Mouse (Mus musculus) CD4-positive, CD25-positive, alpha-beta regulatory T cell, adult 4 months (primary cell): Measurements from ENCODE around the gene Gm28053. TPM values are rescaled to one million over a fixed set of nuclear protein-coding genes. Genes with fewer than 3 reads are reported as not detected.
A peak's percentile ranks its signal among the peaks of the same experiment; 100 is the strongest.

ENCODE experiments used
- ATAC-seq: one replicate; pipeline ENCODE4 v1.8.0; 2017
- polyA plus RNA-seq, 2 experiments: library from polyadenylated mRNA; unstranded; fragments of 100-300 nt; shearing (Covaris generic); gene quantifications; one replicate each; pipeline ENCODE4 v1.2.1; 2017

Gm28053 gene
- polyA plus RNA-seq, 2 experiments from 2014 or later, result 62.5 to 69.5 TPM

GRCm38 (mm10) chr6:48741711-48742206, 23.4 kb downstream of the Gm28053 start:
- ATAC-seq, result peak; percentile 19

GRCm38 (mm10) chr6:48742422-48743351, 24.3 kb downstream of the Gm28053 start:
- ATAC-seq, result no peak

DNA sequence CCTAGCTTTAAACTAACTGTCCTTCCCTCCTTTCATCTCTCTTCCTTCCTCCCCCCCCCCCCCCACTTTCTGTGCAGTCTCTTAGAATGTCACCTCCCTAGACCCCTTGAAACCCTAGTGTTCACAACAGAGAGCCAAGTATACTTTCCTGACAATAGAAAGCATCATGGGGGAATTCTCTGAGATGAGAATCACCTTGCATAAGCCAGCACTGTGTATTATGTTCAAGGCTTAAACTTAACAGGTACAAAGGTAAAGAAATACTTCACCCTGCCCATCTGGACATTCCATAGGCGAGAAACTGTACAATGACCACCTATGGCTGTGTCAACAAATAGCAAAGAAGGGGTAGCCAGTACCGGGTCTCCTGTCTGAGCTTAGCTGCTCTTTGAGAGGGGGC, 27.1 kb downstream of the Gm28053 start:
- no peak for ATAC-seq

- peak; percentile 60 for ATAC-seq
Observed at GRCm38 (mm10) chr6:48745959-48746889, 27.8 kb downstream of the Gm28053 start, which contains the start of gene Gimap5. Gimap5 (plus strand) TSS chr6:48746197.

DNA sequence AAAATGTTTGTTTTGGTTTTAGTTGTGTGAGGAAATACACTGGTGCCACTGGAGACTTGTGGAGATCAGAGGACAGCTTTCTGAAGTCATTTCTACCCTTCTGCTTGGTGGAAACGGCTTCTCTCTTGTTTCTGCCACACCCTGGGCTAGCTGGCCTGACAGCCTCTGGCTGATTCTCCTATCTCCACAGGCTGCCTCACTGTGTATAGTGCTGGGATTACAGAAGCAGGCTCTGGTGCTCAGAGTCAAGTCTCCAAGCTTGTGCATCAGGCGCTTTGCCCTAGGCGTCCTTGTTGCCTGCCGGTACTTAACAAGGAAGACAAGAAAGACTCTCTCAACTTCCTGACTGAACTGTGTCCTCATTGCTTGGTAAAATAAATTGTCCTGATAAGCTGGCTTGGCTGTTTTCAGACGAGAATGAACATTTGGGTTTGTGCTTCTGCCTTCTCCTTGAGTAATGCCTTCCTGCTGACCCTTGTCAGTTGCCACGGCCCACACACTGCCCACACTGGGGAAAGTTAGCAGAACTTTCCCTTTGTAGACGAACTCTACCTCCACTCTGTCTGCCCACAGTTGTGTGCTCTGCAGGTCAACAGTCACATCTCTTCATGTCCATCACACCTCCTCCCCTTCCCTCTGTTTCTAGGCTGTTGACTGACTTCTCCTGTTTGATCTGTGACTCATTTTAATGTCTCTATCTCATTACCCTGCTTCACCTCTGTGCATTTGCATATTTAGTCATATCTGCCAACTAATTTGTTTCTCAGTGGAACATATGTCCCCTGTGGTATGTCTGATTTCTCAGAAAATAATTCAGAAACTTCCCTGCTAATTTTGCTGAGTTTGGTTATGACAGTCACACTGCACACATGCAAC, 28.9 kb downstream of the Gm28053 start:
- peak; percentile 68 for ATAC-seq

DNA sequence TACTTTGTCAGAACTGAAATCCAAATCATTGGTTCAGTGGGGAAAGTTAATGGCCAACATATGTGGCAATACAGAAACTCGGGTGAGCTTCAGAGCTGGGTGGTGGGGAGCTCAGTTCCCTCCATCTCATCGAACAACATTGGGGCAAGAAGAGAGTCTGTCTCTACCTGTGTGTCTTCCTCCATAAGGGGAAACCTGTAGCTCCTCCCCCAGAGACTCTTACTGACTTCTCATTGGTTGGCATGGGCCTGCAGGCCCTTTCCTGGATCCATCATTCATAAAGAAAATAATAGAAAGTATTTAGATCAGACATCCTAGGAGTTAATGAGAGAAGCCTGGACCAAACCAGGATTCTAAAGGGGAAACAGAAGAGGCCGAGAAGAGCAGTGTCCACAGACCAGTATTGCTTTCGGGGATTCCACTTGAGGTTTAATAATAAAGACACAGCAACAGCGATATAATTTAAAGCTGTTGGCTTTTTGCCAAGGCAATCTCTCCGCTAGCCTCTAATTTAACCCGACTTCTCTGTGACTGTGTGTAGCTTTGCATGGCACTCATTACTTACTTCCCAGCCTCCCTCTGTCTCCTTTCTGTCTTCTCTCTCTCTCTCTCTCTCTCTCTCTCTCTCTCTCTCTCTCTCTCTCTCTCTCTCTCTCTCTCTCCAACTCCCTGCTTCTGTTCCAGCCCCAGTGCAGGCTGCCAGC, 45.3 kb downstream of the Gm28053 start:
- peak; percentile 47 for ATAC-seq

- ATAC-seq, result no peak
Observed at GRCm38 (mm10) chr6:48764496-48764895, 46.1 kb downstream of the Gm28053 start.

DNA sequence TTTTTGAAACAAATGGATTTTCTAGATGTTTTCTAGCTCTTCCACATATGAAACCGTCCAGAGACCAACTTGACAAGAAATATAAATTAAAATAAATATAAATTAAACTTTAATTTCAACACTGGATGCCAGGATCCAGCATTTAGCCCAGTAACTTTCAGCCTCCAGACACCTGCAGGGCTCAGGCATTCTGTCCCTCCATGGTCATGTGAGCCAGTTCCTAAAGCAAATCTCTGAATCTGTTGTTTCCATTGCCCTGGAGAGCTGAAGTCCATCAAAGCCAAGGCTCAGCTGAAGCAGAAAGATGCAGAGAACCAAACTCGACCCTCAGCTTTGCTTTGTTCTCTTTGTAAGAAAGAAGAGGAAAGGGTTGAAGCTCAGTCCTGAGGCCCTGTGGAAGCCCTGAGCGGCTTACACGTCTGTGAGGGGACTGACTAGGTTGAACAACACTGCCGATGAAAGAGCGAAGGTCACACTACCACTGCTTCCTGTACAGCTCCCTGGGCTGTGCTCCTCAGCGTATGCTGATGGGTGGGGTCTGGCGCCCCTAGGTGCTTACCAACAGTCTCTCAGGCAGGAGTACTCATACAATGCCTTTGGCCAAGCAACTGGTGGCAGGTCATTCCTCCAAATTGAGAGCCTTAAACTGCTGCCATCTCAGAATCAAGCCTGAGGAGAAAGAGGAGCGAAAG, 49.9 kb downstream of the Gm28053 start:
- peak; percentile 61 for ATAC-seq

GRCm38 (mm10) chr6:48768933-48769332, 50.5 kb downstream of the Gm28053 start:
- peak; percentile 16 for ATAC-seq

GRCm38 (mm10) chr6:48770696-48771095, 52.3 kb downstream of the Gm28053 start, which contains the start of gene Gimap3:
Gimap3 (minus strand) TSS chr6:48770851.
- peak; percentile 69 for ATAC-seq

DNA sequence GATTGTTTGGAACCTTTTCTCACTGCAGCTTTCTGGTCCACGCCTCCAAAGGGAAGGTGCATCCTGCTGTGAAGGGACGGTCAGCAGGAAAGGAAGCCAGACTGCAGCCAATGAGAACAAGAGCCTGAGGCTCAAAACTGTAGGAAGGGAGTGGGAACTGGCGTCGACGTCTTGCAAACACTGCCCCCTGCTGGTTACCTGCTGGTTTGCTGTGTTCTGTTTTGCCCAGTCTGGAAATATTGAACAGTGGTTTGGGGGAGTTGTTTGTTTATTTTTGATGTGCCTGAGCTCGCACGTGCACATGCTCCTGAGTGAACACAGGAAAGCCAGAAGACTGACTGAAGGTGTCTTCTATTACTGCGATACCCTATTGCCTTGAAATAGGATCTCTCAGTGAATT, 53.6 kb downstream of the Gm28053 start:
- peak; percentile 40 for ATAC-seq

GRCm38 (mm10) chr6:48784406-48784805, 66.0 kb downstream of the Gm28053 start:
- no peak for ATAC-seq

- no peak for ATAC-seq
Observed at GRCm38 (mm10) chr6:48785189-48785588, 66.8 kb downstream of the Gm28053 start.

DNA sequence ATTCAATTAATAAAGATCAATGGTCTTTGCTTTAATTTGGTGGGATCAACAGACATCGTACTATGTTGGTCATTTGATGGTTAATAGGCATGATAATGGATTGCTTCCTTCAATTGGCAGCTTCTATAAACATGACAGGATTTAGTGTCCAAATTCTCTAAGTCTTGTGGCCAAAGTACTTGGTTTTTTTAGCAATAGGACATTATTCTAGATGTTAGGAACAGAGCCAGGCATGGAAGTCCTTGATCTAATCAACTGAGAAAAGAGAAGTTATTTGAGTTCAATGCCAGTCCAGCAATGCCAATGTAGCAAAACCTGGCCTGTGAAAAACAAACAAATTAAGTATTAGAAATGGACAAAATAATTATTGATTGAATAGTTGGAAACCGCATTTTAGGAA, 67.2 kb downstream of the Gm28053 start:
- ATAC-seq, result no peak

- ATAC-seq, result peak; percentile 71
Observed at GRCm38 (mm10) chr6:48787867-48788266, 69.5 kb downstream of the Gm28053 start.

DNA sequence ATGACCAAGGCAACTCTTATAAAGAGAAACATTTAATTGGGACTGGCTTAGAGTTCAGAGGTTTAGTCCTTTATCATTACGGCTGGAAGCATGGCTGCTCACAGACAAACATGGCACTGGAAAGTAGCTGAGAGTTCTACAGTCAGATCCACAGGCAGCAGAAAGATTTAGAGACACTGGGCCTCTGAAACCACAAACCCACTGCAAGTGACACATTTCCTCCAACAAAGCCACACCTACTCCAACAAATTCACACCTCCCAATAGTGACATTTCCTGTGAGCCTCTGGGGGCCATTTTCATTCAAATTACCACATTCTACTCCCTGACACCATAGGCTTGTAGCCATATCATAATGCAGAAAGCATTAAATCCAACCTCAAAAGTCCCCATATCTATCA, 83.5 kb downstream of the Gm28053 start:
- peak; percentile 100 for ATAC-seq
